Mouse (Mus musculus): ENCODE measurements at regions not wholly inside any gene's neighbourhood (a gene's known extent, or its start where the extent isn't known, plus 50 kb on each side); places are given as distances from the start of the nearest gene placed in this dataset.

DNA sequence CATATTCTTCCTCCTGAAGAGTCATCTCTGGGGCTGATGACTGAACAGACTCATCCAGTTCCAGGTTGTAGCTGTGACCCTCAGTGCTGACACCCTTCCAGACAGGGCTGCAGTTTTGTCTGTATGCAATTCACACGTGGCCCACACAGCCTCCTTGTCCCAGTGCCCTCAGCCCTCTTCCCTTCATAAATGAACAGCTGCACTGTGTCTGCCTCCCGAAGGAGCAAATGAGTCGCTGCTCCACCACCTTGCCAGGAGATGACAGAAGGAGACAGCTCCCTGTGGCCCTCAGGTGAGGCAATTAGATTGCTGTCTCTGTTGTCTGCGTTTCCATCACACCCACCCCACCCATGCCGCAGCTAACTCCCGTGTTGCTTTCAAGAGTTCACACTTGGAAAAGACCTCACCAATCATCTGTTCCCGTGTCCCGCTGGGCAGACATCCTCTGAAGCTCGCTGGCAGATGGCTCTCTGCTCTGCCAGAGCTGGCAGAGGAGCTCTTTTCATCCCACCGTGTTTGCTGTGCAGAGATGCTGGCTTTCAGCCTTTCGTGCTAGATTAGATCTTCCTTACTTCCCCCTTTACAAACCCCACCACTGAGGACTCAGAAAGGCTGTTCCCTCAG is 135.5 kb upstream of the Slc35f3 start:
- peak; percentile 53 for DNase-seq

DNA sequence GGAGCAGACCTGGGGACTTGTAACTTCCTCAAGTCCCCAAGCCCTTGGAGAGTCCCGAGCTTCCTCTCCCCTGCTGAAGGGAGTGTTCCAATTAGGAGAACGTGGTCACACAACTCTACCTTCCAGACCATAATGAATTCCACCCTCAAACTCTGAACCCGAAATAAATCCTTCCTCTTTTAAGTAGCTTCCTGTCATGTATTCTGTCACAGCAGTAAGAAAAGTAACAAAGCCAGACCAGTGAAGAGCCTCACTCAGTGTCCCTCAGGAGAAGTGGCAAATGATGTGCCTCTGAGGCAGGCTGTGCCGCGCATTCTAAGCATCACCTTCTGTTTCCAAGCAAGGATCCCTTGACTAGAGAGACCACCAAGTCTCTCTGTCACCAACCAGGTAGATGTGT is 134.4 kb upstream of the Slc35f3 start:
- DNase-seq = no peak

DNA sequence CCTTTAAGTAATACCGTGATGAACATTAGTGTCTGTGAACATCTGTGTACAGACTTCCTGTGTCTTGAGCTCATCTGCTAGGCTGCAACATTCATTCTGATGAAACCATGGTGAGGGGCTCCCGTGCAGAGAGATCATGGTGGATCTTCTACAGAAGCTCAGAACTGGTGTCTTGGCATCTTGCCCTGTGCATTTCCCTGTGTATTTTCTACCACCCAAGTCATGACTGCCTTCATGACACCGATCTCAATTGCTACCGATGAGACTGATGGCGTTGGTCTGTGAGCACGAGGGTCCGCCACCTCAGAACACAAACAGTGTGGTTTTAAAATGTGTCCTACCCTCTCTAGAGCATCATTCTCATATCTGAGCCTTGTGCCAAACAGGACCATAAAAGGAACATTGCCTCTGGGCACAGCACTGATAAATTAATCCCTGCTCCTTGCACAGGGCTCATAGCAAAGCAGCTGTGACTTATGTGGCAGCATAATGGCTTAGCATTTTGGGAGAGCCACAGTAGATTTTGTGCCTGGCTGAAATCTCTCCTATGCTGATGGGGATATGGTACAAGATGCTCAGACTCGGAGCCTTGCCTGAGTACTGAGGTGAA is 132.8 kb upstream of the Slc35f3 start:
- DNase-seq = no peak

DNA sequence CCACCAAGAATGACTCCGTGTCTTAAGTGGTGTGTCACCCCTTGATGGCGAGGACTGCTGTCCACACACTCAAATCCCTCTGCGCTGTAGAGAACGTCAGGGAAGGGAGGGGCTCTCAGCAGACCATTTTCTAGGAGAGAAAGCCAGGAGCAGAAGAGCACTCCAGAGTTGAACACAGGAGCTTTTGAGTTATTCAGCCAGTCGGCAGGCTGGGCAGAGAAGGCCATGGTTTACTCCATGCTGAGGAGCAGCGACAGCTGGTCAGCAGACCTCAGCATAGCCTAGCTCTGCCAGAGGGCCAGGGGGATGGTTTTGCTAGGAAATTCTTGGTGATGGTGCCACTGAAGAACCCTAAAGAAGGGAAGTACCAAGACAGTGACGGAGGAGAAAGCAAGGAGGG is 132.0 kb upstream of the Slc35f3 start:
- no peak for DNase-seq

DNA sequence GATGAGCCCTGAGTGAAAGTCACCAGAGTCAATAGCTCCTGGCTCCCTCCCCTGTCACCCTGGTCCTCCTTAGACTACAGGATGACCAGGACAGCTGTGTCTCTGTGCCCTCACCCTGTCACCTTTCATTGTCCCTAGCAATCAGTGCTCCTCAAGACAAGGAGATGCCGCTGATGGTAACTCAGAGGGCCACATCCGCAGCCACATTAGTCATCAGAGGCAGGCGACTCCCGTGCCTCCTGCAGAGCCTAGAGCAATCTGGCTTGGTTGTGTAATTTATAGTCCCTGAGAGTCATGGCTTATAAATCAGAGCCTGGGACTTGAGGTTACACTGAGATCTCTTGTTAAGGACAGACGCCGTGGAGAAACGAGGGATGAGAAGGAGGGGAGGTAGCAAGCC is 123.9 kb upstream of the Slc35f3 start:
- DNase-seq = no peak

DNA sequence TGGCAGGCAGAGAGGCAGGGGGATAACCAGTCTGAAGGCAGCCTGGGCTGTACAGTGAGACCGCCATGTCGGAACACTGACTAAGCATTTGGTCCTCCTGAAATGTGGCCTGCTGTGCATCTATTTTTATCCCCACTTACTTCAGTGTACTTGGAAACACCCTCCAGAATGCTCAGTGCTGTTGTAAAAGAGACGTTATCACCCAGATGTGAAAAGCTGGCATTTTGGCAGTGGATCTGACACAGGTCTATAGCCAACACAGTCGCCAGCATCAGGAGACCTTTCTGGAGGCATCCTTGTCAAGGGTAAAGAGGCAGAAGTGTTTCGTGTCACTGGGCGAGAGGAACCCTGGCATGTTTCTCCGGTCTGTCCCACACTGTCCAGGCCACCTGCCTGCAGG is 122.1 kb upstream of the Slc35f3 start:
- no peak for DNase-seq

DNA sequence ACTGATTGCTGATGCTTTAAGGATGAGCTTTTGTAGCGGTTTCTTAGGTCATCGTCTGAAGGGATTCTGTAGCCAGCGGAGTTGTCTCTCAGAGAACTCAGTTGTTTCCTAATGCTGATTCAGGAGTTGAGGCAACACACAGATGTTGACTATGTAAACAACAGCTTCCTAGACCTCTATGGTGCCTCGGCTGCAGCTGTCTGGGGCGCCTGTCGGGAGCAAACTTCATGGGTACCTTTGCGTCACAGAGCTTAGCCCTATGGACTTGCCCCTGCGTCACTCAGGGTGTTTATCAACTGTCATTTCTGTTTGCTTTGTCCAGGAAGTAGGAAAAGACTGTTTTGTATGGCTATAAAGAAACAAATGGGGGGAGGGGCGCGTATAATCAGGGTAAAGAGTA is 120.5 kb upstream of the Slc35f3 start:
- no peak for DNase-seq

DNA sequence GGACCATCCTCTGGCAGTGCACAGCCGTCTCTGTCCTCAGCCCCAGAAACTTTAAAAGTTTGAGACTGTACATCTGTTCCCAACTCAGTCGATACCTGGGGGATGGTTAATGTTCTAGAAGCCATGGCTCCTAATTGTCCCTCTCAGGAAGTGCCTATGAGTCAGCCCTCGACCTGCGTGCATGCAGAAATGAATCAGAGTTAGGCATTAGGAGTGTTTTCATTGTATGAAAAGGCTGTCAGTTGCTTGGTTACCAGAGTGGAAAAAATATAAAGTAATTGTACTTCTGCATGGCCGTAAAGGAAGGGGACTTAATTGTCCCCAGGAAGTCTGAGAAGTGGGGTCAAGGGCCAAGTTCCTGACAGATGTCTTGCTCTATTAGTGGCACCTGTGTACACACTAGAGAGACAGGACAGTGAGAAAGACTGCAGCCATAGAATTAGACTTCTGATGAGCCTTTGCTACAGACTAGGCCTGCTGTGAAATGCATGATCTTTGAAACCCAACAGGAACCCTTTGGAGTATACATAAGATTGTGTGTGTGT is 109.5 kb upstream of the Slc35f3 start:
- no peak for DNase-seq

DNA sequence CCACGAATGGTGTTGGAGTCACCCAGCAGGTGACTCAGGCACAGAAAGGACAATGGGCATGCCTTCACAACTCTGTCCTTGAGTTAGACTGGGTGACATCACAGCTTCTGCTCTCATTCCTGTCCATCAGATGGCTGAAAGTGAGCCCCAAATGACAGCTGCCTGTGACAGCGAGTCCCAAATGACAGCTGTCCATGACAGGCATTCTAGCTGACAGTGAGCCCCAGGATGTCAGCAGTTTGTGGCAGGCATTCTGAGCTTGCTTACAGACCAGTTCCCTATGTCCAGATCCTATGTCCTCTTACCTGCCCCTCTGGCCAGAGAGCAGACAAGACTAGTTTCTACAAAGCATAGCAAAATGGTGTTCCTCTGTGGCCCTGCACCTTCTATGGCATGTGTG is 102.7 kb upstream of the Slc35f3 start:
- no peak for DNase-seq

DNA sequence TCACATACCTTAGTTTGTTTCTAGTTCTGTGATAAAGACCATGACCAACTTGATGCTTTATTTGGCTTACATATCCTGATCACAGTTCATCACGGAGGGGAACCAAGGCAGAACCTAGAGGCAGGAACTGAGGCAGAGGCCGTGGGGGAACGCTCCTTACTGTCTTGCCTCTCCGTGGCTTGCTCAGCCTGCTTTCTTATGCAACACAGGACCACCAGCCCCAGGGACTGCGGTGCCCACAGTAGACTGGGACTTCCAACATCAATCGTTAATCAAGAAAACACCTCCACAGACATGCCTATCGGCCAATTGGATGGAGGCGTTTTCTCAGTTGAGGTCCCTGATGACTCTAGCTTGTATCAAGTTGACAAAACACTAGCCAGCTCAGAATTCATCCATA is 87.8 kb upstream of the Slc35f3 start:
- no peak for DNase-seq

DNA sequence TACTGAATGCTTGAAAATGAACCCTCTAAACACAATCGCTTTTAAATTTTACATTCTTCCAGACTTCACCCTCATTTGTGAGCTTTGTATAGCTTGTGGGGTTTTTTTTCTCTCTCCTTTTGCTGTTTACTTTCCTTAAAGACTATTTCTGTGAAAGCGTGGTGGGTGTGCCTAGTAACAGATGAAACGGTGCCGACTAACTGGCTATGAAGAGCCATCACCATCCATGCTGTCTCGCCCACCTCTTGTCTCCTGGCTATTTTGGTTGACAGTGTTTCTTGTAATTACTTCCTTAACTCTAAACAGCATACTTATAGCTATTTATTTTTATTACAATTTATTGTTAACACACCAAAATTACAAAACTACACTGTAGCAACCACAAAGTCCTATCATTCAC is 85.6 kb upstream of the Slc35f3 start:
- no peak for DNase-seq

DNA sequence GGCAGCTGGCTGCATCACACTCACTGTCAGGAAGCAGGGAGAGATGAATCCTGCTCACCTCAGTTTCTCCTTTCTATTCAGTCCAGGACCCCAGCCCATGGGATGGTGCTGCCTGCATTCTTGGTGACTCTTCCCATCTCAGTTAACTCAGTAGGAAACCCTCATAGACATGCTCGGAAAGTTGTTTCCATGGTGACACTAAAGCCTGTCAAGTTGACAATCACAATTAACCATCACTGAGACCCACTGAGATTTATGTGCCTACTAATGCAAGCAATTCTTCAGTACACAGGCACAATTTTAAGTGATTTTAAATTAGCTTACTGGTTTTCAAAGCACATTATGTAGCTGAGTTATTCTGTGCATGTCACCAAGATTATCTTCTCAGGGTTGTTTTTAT is 83.8 kb upstream of the Slc35f3 start:
- DNase-seq = no peak

DNA sequence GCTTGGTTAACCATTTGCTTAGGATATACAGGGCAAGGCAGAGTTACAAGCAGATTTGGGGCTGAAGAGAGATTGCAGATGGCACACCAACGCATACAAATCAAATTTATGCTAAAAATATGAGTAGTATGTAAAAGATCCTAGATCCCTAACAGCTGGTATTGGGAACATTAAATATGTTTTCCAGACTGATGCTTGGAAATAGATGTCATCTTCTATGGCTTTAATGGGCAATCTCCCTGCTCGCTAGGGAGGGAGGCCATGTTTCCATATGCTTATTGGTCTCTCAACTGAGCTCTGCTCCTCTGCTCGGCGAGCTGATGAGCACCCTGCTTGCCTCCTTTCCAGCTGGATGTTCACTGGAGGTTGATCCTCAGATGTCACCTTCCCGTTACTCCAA is 82.0 kb upstream of the Slc35f3 start:
- DNase-seq = no peak

DNA sequence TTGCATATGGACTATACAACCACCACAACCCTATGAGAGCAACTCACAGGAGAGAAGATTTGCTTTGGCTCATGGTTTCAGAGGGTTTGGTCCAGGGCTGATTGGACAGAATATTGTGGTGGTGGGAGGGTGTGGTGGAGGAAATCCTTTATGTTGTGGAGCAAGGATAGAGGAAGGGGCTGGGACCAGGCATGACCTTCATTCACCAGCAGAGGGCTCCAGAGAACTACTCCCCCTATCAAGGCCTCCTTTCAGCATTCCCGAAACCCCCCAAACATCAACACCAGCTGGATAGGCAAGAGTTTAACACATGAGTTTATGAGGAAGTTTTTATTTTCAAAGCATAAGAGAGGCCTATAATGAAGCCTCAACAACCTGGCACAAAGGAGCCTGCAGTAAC is 76.7 kb upstream of the Slc35f3 start:
- no peak for DNase-seq

DNA sequence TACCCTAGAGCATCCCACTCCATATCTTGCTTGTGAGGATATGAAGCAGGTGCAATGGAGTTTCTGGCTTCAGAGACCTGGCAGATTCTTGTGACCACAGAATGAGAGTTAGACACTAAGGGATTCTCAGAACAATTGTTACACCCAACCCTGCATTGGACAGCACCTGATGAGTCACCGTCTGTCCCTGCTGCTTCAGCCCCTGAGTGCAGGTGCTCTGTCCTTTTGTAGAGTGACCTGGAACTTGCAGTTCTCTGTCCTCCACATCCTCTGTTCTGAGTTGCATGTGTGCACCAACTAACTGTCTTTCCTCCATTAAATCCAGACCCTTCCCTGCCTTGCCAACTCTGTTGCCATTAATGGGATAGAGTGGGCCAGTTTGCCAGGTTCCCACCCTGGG is 66.6 kb upstream of the Slc35f3 start:
- DNase-seq = no peak

DNA sequence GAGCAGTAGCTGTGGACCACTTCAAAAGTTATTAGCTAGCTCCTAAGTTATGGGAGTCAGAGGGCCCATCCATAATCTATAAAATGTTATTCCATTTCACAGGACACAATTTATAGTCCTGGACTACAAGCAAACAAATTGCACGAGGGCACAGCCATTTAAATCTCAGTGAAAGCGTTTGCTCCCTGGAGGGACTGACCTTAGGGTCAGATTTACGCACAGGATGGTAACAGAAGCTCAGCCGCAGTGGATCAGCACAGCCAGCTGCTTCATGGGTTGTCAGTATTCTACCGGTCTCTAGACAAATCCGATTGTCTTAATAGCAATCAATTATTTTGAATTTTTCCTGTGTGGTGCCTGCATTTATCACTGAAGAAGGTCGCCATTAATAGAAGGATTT is 65.8 kb upstream of the Slc35f3 start:
- DNase-seq = no peak

DNA sequence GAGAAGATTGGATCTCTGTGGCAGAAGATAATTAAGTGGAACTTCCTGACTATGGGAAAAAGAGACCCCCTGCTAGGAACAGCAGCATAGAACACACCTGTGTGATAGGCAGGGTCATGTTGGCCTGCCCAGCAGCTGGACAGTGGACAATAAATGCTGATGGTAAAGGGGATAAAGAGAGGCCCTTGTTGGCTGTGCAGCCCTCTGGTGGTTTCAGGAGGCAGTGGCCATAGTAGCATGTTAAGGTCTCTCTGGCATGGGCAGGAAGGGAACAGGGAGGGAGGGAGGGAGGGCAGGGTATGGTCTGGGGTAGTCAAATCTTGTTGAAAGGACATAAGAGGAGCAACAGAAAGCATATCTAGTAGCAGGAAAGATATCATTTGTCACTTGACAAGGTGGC is 58.7 kb upstream of the Slc35f3 start:
- no peak for DNase-seq

DNA sequence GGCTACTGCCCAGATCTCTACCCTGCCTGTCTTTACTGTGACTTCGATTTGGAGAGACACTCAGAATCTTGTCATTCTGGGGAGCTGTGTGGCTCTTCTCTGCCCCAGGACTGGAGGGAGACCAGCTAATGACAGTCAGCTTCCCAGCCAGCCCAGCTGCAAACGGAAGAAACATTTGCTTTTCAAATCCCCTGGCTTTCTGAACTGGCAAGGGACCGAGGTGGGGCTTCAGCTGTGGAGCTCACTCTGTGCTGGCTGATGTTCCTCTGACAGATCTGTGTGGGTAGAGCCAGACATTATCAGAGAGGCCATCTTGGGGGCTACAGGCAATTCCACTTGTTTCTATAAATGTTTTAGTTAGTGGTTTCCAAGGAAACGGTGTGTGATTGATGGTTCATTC is 54.0 kb upstream of the Slc35f3 start:
- no peak for DNase-seq

Data from right cerebral cortex, postnatal 14 days (tissue).